Mouse (Mus musculus) midbrain, embryonic 12.5 days (tissue): Measurements from ENCODE around the gene Itga10. TPM values are rescaled to one million over a fixed set of nuclear protein-coding genes. Genes with fewer than 3 reads are reported as not detected.
A peak's percentile ranks its signal among the peaks of the same experiment; 100 is the strongest.
"Not testable (repeated sequence)": the region's sequence is repeated elsewhere in the genome, so short reads cannot be mapped to it uniquely, and the experiment has no call there.

Source experiments
- ATAC-seq: fragments of 200-750 bp; cut with Nextera tagmentation; 2 replicates; pipeline ENCODE4 v1.8.0; 2017; ENCODE audit warnings: low read depth, moderate TSS enrichment, moderate library complexity; ENCODE audit not compliant: low FRiP score
- H3K27ac ChIP-seq: fragments of 300-500 bp; sonication (generic); replicated peaks from 2 replicates; pipeline ENCODE4 v1.5.1; 2016; ENCODE audit warnings: mild to moderate bottlenecking
- H3K27me3 ChIP-seq: fragments of 300-500 bp; sonication (generic); 2 replicates; pipeline ENCODE4 v1.6.1; 2016; ENCODE audit warnings: mild to moderate bottlenecking
- H3K36me3 ChIP-seq: fragments of 300-500 bp; sonication (generic); 2 replicates; pipeline ENCODE4 v1.6.1; 2016
- H3K4me1 ChIP-seq: fragments of 300-500 bp; sonication (generic); 2 replicates; pipeline ENCODE4 v1.6.1; 2016
- H3K4me2 ChIP-seq: fragments of 300-500 bp; sonication (generic); replicated peaks from 2 replicates; pipeline ENCODE4 v1.6.1; 2016; ENCODE audit warnings: mild to moderate bottlenecking, moderate library complexity
- H3K4me3 ChIP-seq: fragments of 300-500 bp; sonication (generic); 2 replicates; pipeline ENCODE4 v1.5.1; 2016; ENCODE audit warnings: mild to moderate bottlenecking
- H3K9ac ChIP-seq: fragments of 300-500 bp; sonication (generic); replicated peaks from 2 replicates; pipeline ENCODE4 v1.6.1; 2016; ENCODE audit warnings: mild to moderate bottlenecking, moderate library complexity
- H3K9me3 ChIP-seq: fragments of 300-500 bp; sonication (generic); 2 replicates; pipeline ENCODE4 v1.6.1; 2016; ENCODE audit warnings: mild to moderate bottlenecking
- WGBS: fragments of 180-500 bp; shearing (Covaris S2); methylation state at CpG from one replicate; pipeline ENCODE4 v1.1.7; 2016; 5-methylcytosine and 5-hydroxymethylcytosine counted together
- polyA plus RNA-seq: library from polyadenylated mRNA; unstranded; fragments of >200 nt; fragmentation: Nextera tagmentation; extraction: Ambion mirVana; gene quantifications from 2 replicates; pipeline ENCODE4 v1.2.1, GENCODE M21; 2016

The Itga10 gene
- polyA plus RNA-seq, 1 experiment from 2014 or later = 0.85 TPM

DNA sequence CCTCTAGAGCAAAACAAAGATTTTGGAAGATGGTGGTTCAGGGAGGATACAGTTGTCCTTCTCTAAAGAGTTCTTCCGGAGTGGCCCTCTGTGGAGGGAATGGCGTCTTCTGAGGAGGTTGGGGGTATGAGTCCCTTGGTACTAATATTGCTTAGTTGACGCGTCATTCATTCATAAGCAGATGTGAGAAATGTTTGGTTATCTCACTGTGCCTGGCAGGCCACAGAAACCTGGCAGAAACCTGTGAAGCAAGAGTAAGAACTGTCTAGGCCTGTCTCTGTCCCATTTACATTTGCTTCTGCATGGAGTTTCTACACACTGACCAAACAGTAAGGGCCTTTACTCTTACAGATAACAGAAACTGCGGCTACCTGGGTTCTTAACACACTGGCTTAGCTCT is 26.1 kb downstream of the Itga10 start:
- no peak for ATAC-seq
- WGBS = 94% methylated on average over 5 of the region's 5 CpGs
- no peak overlapping the region for H3K9ac ChIP-seq
- no peaks in the 10 kb centered on the region for H3K9me3 ChIP-seq
- H3K27ac ChIP-seq = no peak overlapping the region
- no peaks in the 10 kb centered on the region for H3K36me3 ChIP-seq
- peaks cover 11% of the 10 kb centered on the region; the same call in 1 of the 2 replicates for H3K4me1 ChIP-seq
- H3K4me2 ChIP-seq = no peak overlapping the region
- peaks cover 14% of the 10 kb centered on the region for H3K27me3 ChIP-seq
- no peak overlapping the region for H3K4me3 ChIP-seq

GRCm38 (mm10) chr3:96673514-96673913 is 28.1 kb downstream of the Itga10 start:
- WGBS = 70% methylated on average over 4 of the region's 4 CpGs
- no peaks in the 10 kb centered on the region for H3K9me3 ChIP-seq
- H3K4me3 ChIP-seq = no peak overlapping the region
- no peak overlapping the region for H3K9ac ChIP-seq
- no peak overlapping the region for H3K4me2 ChIP-seq
- H3K36me3 ChIP-seq = no peaks in the 10 kb centered on the region
- H3K27ac ChIP-seq = no peak overlapping the region
- ATAC-seq = no peak
- H3K27me3 ChIP-seq = peaks cover 17% of the 10 kb centered on the region
- peaks cover 11% of the 10 kb centered on the region; the same call in 1 of the 2 replicates for H3K4me1 ChIP-seq

GRCm38 (mm10) chr3:96674442-96674841 is 29.1 kb downstream of the Itga10 start:
- Histone ChIP-seq H3K36me3 (no peaks in the 10 kb centered on the region), H3K4me2 (no peak overlapping the region), H3K4me3 (no peak overlapping the region), H3K9ac (no peak overlapping the region), H3K27ac (no peak overlapping the region), H3K9me3 (no peaks in the 10 kb centered on the region), H3K4me1 (peaks cover 11% of the 10 kb centered on the region; the same call in 1 of the 2 replicates), H3K27me3 (peaks cover 24% of the 10 kb centered on the region)
- no peak for ATAC-seq
- WGBS = 59% methylated on average over 8 of the region's 8 CpGs

DNA sequence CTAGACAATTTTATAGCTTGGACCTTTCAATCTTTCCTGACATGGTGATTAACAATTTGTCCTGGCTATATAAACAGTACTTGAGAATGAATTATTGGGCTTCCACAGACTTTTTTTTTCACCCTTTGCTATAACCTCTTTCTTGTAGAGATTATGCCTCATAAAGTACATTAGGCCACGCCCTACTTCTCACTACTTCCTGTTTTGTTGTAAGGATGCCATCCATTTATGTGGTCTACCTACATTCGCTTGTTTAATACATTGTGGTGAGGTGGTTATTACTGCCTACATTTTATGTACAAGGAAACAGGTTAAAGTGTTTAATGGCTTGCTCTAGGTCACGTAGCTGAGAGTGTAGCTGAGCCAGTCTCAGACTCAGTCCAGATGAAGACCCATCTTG is 29.8 kb downstream of the Itga10 start:
- H3K4me3 ChIP-seq = no peak overlapping the region
- H3K9ac ChIP-seq = no peak overlapping the region
- H3K27me3 ChIP-seq = peaks cover 31% of the 10 kb centered on the region
- H3K27ac ChIP-seq = no peak overlapping the region
- ATAC-seq = no peak
- 87% methylated on average over 3 of the region's 3 CpGs for WGBS
- no peak overlapping the region for H3K4me2 ChIP-seq
- H3K36me3 ChIP-seq = no peaks in the 10 kb centered on the region
- peaks cover 10% of the 10 kb centered on the region; the same call in 1 of the 2 replicates for H3K4me1 ChIP-seq
- H3K9me3 ChIP-seq = no peaks in the 10 kb centered on the region

- Histone ChIP-seq H3K4me3 (no peak overlapping the region), H3K9me3 (no peaks in the 10 kb centered on the region), H3K36me3 (no peaks in the 10 kb centered on the region), H3K27me3 (peaks cover 31% of the 10 kb centered on the region), H3K27ac (no peak overlapping the region), H3K4me2 (no peak overlapping the region), H3K4me1 (peaks cover 6% of the 10 kb centered on the region; the same call in 1 of the 2 replicates), H3K9ac (no peak overlapping the region)
- 31% methylated on average over 3 of the region's 3 CpGs for WGBS
- ATAC-seq = no peak
Measured at GRCm38 (mm10) chr3:96675690-96676089, 30.3 kb downstream of the Itga10 start.

GRCm38 (mm10) chr3:96678456-96678855 is 33.1 kb downstream of the Itga10 start:
- Histone ChIP-seq H3K4me1 (peaks cover 6% of the 10 kb centered on the region; the same call in 1 of the 2 replicates), H3K27ac (no peak overlapping the region), H3K9me3 (no peaks in the 10 kb centered on the region), H3K4me3 (no peak overlapping the region), H3K27me3 (peaks cover 39% of the 10 kb centered on the region), H3K36me3 (no peaks in the 10 kb centered on the region), H3K4me2 (no peak overlapping the region), H3K9ac (no peak overlapping the region)
- no peak for ATAC-seq
- WGBS = 70% methylated on average over 7 of the region's 7 CpGs

- no peak overlapping the region for H3K9ac ChIP-seq
- H3K4me2 ChIP-seq = no peak overlapping the region
- H3K36me3 ChIP-seq = no peaks in the 10 kb centered on the region
- H3K9me3 ChIP-seq = no peaks in the 10 kb centered on the region
- peaks cover 6% of the 10 kb centered on the region; the same call in 1 of the 2 replicates for H3K4me1 ChIP-seq
- no peak overlapping the region for H3K4me3 ChIP-seq
- no peak overlapping the region for H3K27ac ChIP-seq
- H3K27me3 ChIP-seq = peaks cover 46% of the 10 kb centered on the region
- WGBS = 14% methylated on average over 5 of the region's 5 CpGs
- ATAC-seq = no peak
Measured at GRCm38 (mm10) chr3:96679159-96679674, 33.8 kb downstream of the Itga10 start.

- no peak overlapping the region for H3K4me2 ChIP-seq
- H3K9ac ChIP-seq = no peak overlapping the region
- no peak for ATAC-seq
- H3K36me3 ChIP-seq = no peaks in the 10 kb centered on the region
- H3K4me3 ChIP-seq = no peak overlapping the region
- H3K9me3 ChIP-seq = no peaks in the 10 kb centered on the region
- H3K27me3 ChIP-seq = peaks cover 58% of the 10 kb centered on the region
- peaks cover 6% of the 10 kb centered on the region for H3K4me1 ChIP-seq
- whole genome bisulfite sequencing = 17% methylated on average over 12 of the region's 12 CpGs
- H3K27ac ChIP-seq = no peak overlapping the region
Measured at GRCm38 (mm10) chr3:96680269-96680956, 35.0 kb downstream of the Itga10 start.

GRCm38 (mm10) chr3:96683496-96683895 is 38.1 kb downstream of the Itga10 start:
- WGBS = 94% methylated on average over 3 of the region's 3 CpGs
- H3K27ac ChIP-seq = no peak overlapping the region
- no peaks in the 10 kb centered on the region for H3K9me3 ChIP-seq
- no peak overlapping the region for H3K9ac ChIP-seq
- no peaks in the 10 kb centered on the region; the same call in 1 of the 2 replicates for H3K4me1 ChIP-seq
- H3K4me2 ChIP-seq = no peak overlapping the region
- H3K27me3 ChIP-seq = peaks cover 57% of the 10 kb centered on the region
- no peak for ATAC-seq
- H3K36me3 ChIP-seq = no peaks in the 10 kb centered on the region
- no peak overlapping the region for H3K4me3 ChIP-seq

- ATAC-seq = no peak
- H3K9ac ChIP-seq = no peak overlapping the region; the same call in 1 of the 2 replicates
- H3K4me3 ChIP-seq = no peak overlapping the region
- H3K4me2 ChIP-seq = peak overlapping the region; percentile 34
- no peaks in the 10 kb centered on the region for H3K36me3 ChIP-seq
- no peak overlapping the region for H3K27ac ChIP-seq
- H3K4me1 ChIP-seq = peaks cover under 1% of the 10 kb centered on the region
- H3K9me3 ChIP-seq = no peaks in the 10 kb centered on the region
- WGBS = 62% methylated on average over 17 of the region's 17 CpGs
- peaks cover 58% of the 10 kb centered on the region for H3K27me3 ChIP-seq
Measured at GRCm38 (mm10) chr3:96684151-96684821, 38.9 kb downstream of the Itga10 start.

DNA sequence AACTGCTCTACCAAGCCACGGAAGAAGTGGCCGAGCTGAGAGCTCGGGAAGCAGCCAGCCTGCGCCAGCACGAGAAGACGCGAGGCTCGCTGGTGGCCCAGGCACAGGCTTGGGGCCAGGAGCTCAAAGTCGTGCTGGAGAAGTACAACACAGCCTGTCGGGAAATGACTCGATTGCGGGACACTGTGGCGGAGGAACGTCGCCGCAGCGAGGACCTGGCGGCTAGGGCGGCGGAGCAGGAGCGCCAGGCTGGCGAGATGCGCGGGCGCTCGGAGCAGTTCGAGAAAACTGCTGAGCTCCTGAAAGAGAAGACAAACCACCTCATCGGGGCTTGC is 39.4 kb downstream of the Itga10 start:
- Histone ChIP-seq H3K4me2 (peak overlapping the region; percentile 34), H3K9me3 (no peaks in the 10 kb centered on the region), H3K4me3 (no peak overlapping the region), H3K36me3 (no peaks in the 10 kb centered on the region), H3K9ac (no peak overlapping the region; the same call in 1 of the 2 replicates), H3K27me3 (peaks cover 56% of the 10 kb centered on the region), H3K27ac (no peak overlapping the region), H3K4me1 (peaks cover 5% of the 10 kb centered on the region)
- ATAC-seq = no peak
- 46% methylated on average over 28 of the region's 28 CpGs for WGBS

GRCm38 (mm10) chr3:96686057-96686456 is 40.7 kb downstream of the Itga10 start:
- not testable (repeated sequence) for H3K27ac ChIP-seq, H3K9ac ChIP-seq, H3K9me3 ChIP-seq, ATAC-seq, H3K36me3 ChIP-seq, H3K4me3 ChIP-seq, H3K4me2 ChIP-seq
- H3K4me1 ChIP-seq = peaks cover 12% of the 10 kb centered on the region
- 92% methylated on average over 5 of the region's 5 CpGs for WGBS
- peaks cover 43% of the 10 kb centered on the region for H3K27me3 ChIP-seq
